Mouse (Mus musculus) layer of hippocampus, adult 6 months (tissue): Measurements from ENCODE around the gene Mrpl22. TPM values are rescaled to one million over a fixed set of nuclear protein-coding genes. Genes with fewer than 3 reads are reported as not detected.

Source experiments
- long read RNA-seq, 2 experiments: library from polyadenylated mRNA; unstranded; transcript quantifications; one replicate each; pipeline ENCODE4 v2.0.0; 2019 to 2020
- polyA plus RNA-seq: library from polyadenylated mRNA; unstranded; fragments of <200 nt; fragmentation: Nextera tagmentation; gene quantifications from 2 replicates; pipeline ENCODE4 v1.2.3, GENCODE M21; 2021

Gene Mrpl22
- polyA plus RNA-seq: 97.5 and 107 TPM in 2 replicates
- long read RNA-seq, experiment 1, transcript Mrpl22-201 (7 exons, 722 nt): major isoform, 37 of 48 reads
- long read RNA-seq, experiment 1, partial matches to known transcripts: 4 of 48 reads
- long read RNA-seq, experiment 1, other reads (novel, unspliced or antisense): 7 of 48 reads
- long read RNA-seq, experiment 2, partial matches to known transcripts: 3 of 8 reads
- long read RNA-seq, experiment 2, other reads (novel, unspliced or antisense): 4 of 8 reads

DNA sequence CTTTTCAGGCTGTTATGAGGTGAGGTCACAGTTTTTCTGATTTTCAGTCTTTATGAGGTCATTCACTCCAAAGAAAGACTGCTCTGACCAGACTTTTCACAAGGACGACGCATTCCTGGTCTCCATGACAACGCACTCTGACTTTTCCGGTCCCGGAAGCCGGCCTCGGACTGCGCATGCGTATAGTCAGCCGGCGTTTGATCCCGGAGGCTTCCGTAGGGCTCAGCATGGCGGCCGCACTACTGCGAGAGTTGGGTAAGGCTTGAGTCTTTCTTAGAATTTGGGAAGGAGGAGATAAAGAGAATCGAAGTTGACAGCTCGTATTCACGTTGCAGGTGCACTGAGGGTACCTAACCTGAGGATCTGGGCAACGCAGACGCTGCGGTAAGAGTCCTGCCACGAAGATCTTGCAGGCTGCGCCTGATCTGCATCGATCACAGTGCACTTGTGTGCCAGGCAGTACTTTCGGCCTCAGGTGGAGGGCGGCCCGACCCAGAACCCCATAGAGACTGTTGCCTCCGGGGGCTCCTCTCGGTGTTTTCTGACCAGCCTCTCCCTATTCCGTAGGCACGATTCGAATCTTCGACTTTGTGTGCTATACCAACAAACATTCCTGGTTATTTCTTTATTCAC, at the start of gene Mrpl22:
Mrpl22 (plus strand) TSS at position 203 of the 633 bp plus-strand sequence.

DNA sequence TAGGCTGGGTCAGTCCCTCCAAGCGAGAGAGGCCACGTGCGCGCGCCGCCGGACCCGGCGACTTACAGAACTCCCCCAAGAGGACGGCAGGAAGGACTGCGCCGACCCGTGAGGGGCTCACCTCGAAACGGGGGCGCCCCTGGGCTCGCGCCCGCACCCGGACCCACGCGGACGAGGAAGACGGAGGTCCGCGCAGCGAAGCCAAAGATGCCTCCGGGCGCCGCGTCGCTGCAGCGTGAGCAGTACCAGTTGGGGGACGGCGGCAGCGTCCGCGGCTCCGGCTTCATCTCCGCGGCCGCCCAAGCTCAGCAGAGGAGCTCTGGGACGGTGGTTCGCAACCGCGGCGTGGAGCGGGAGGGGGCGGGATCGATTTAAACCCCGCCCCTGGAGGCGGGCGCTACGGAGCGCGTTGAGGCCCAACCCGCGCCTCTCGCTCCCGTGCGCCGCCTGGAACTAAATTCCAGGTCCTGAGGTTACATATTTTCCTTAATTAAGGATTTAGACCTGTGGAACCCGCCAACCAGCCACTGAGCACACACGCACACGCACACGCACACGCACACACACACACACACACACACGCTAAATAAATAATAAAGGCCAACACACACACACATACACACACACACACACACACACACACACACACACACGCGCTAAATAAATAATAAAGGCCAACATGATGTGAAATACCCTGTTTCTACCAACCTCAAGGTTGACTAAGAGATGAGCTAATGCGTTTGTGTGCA, 3.1 kb upstream of the Mrpl22 start, which contains the start of gene Gemin5:
Gemin5 (minus strand) TSS at position 373 of the 749 bp plus-strand sequence.

DNA sequence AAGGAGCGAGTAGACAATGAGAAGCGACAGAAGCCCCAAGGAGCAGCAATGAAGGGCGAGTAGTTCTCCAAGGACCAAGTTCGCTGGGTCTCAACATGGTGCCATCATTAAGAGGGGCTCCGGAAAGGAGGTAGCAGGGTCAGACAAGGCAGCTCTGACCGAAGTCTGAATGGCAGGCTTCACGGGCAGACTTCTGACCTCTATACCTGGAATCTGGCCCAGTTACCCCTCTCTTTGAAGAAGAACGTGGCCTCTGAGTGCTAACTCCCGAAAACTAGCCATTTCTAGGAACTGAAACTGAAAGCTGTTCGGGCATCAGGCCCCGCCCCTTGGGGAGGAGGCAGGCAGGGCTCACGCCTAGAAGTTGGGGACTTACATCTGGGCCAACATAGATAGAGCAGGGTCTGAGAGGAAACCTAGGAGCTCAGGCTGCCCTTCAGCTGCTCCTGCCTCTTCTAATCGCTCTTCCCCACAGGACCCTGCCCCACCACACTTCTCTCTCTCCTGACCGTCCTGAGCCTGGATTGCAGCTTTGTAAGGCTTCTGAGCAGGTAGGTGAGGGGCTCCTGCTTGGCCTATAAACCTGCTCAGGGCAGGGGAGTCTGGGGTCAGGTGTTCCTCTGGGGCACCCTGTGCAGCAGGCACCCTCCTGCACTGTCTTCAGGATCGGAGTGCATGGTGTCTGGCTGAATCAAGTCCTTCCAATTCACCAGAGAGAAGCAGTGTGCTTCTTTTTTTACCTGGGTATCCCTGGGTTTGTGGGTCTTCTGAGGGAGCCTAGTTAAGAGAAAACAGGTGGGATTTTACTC, 28.0 kb downstream of the Mrpl22 start, which contains the start of the genes Igtp and Irgm2:
Igtp (plus strand) TSS at position 328 of the 809 bp plus-strand sequence.
Irgm2 (plus strand) TSS at position 390 of the 809 bp plus-strand sequence.

Other genes with a start within 250 kb of the Mrpl22 start
- gene Larp1, start 162.6 kb upstream of the Mrpl22 start, polyA plus RNA-seq: 4.5 and 4.6 TPM in 2 replicates
- gene Gm12248, start 78.5 kb upstream of the Mrpl22 start, polyA plus RNA-seq: not detected in 2 replicates
- gene Cnot8, start 67.5 kb upstream of the Mrpl22 start, polyA plus RNA-seq: 59.2 and 66.7 TPM in 2 replicates
- gene Gemin5, start 3.1 kb upstream of the Mrpl22 start, polyA plus RNA-seq: 3.5 and 3.7 TPM in 2 replicates
- 4.5 and 6.0 TPM in 2 replicates for gene Igtp, start 27.9 kb downstream of the Mrpl22 start, polyA plus RNA-seq
- 1.7 and 1.8 TPM in 2 replicates for gene Irgm2, start 28.0 kb downstream of the Mrpl22 start, polyA plus RNA-seq
- not detected in 2 replicates for gene 4930438A08Rik, start 103.1 kb downstream of the Mrpl22 start, polyA plus RNA-seq
- gene Zfp692, start 135.4 kb downstream of the Mrpl22 start, polyA plus RNA-seq: 4.4 and 6.1 TPM in 2 replicates
- gene Zfp672, start 158.7 kb downstream of the Mrpl22 start, polyA plus RNA-seq: 30.0 and 30.5 TPM in 2 replicates
- 15.5 and 17.7 TPM in 2 replicates for gene Sh3bp5l, start 159.1 kb downstream of the Mrpl22 start, polyA plus RNA-seq
- 0.18 TPM in 1 of 2 replicates, not detected in the other for gene Lypd8, start 207.4 kb downstream of the Mrpl22 start, polyA plus RNA-seq
- not detected in 2 replicates for gene 1810065E05Rik, start 249.4 kb downstream of the Mrpl22 start, polyA plus RNA-seq